Mouse (Mus musculus) liver, embryonic 13.5 days (tissue): Measurements from ENCODE around the gene Ube3b. TPM values are rescaled to one million over a fixed set of nuclear protein-coding genes. Genes with fewer than 3 reads are reported as not detected.
A peak's percentile ranks its signal among the peaks of the same experiment; 100 is the strongest.

Experiments
- ATAC-seq: fragments of 200-750 bp; cut with Nextera tagmentation; 2 replicates; pipeline ENCODE4 v1.8.0; 2017; ENCODE audit warnings: low read depth, mild to moderate bottlenecking, moderate number of reproducible peaks, moderate library complexity
- DNase-seq: peaks from one replicate; pipeline ENCODE4 v3.0.0; 2022
- H3K27ac ChIP-seq: fragments of 300-500 bp; sonication (generic); 2 replicates; pipeline ENCODE4 v1.5.1; 2015; ENCODE audit warnings: moderate library complexity, mild to moderate bottlenecking, inconsistent platforms
- H3K27me3 ChIP-seq: fragments of 300-500 bp; sonication (generic); 2 replicates; pipeline ENCODE4 v1.6.1; 2015; ENCODE audit warnings: mild to moderate bottlenecking, inconsistent platforms
- H3K36me3 ChIP-seq: fragments of 300-500 bp; sonication (generic); 2 replicates; pipeline ENCODE4 v1.6.1; 2015; ENCODE audit warnings: mild to moderate bottlenecking, inconsistent platforms
- H3K4me1 ChIP-seq: fragments of 300-500 bp; sonication (generic); replicated peaks from 2 replicates; pipeline ENCODE4 v1.6.1; 2015; ENCODE audit warnings: inconsistent platforms
- H3K4me2 ChIP-seq: fragments of 300-500 bp; sonication (generic); 2 replicates; pipeline ENCODE4 v1.6.1; 2015; ENCODE audit warnings: inconsistent platforms, mild to moderate bottlenecking, moderate library complexity
- H3K4me3 ChIP-seq: fragments of 300-500 bp; sonication (generic); replicated peaks from 2 replicates; pipeline ENCODE4 v1.5.1; 2015; ENCODE audit warnings: mild to moderate bottlenecking, inconsistent platforms
- H3K9ac ChIP-seq: fragments of 300-500 bp; sonication (generic); 2 replicates; pipeline ENCODE4 v1.6.1; 2015; ENCODE audit warnings: mild to moderate bottlenecking, inconsistent platforms
- H3K9me3 ChIP-seq: fragments of 300-500 bp; sonication (generic); replicated peaks from 2 replicates; pipeline ENCODE4 v1.6.1; 2016; ENCODE audit warnings: inconsistent platforms
- WGBS: fragments of 180-500 bp; shearing (Covaris S2); methylation state at CpG from one replicate; pipeline ENCODE4 v1.1.7; 2015; ENCODE audit not compliant: insufficient replicate concordance; 5-methylcytosine and 5-hydroxymethylcytosine counted together
- polyA plus RNA-seq: library from polyadenylated mRNA; unstranded; fragments of >200 nt; fragmentation: Nextera tagmentation; extraction: Ambion mirVana; gene quantifications from 2 replicates; pipeline ENCODE4 v1.2.1, GENCODE M21; 2015

Gene Ube3b
- polyA plus RNA-seq = 14.5 and 16.2 TPM in 2 replicates

DNA sequence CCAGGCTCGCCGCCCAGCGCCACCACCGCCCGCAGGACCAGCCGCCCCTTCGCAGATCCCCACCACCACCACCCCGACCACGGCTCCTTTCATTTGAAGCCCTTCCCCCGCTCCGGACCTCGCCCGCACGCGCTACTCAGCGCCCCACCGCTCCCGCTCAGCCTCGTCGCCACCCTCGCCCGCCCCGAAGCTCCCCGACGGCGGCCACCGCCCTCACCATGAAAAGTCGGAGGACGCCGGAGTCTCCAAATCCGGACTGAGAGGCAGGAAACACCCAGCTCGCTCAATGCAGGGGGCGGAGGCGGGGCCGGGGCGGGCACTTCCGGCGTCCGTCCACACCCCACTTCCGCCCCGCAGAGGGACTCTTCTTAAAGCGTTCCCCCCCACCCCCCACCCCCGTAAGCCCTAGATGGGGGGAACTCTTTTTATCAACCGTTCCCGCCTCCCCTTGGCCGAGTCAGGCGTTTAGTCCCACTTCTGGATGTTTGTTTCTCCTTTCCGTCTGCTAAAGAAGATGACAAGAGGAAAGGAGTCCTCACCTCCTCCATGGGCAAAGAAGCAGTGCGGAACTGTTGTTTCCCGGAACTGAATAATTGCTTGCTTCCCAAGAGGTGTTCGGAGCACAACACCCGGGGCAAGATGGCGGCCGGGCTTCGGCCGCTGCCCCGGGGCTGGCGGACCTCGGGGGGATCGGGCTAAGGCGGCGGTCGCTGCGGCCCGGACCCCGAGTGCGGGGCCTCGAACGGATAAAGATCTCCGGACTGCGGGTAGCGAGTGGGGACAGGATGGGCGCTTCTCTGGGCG is at the start of gene Ube3b, which contains the start of gene Kctd10:
Gene Ube3b, plus strand, starts transcription at position 399 of the 804 bp plus-strand sequence.
Gene Kctd10, minus strand, starts transcription at position 300 of the 804 bp plus-strand sequence.
- peak within 1 kb of the TSS; percentile 94 for H3K27ac ChIP-seq
- H3K4me1 ChIP-seq = peaks cover 61% of the 10 kb centered on the region
- peak within 1 kb of the TSS; percentile 80 for H3K4me3 ChIP-seq
- H3K4me2 ChIP-seq = peak within 1 kb of the TSS; percentile 97
- DNase-seq (peak; percentile 81), ATAC-seq (peak; percentile 95)
- no peaks in the 10 kb centered on the region for H3K9me3 ChIP-seq
- H3K27me3 ChIP-seq = no peaks in the 10 kb centered on the region
- under 1% methylated on average over 74 of the region's 74 CpGs for WGBS
- peaks cover 23% of the 10 kb centered on the region for H3K36me3 ChIP-seq
- peak within 1 kb of the TSS; percentile 92 for H3K9ac ChIP-seq

DNA sequence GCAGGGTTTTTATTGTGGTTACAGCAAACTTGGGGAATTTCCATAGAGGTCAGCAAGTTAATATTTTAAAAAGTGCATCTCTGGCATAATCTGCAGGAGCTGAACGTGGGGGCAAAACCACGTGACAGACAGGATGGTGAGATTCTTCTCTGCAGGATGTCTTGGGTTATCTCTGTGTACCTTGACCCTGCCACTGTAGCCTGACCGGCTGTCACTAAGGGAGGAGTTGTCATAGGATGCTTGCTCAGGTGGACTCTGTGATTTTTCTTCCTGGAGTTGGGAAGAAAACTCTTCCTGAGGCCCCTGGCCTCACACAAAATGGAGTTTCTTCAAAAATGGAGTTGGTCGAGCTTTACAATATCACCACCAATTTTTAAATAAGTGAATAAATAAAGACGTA is 37.4 kb upstream of the Ube3b start:
- WGBS = 39% methylated on average over 5 of the region's 5 CpGs
- H3K9me3 ChIP-seq = no peaks in the 10 kb centered on the region
- DNase-seq (no peak), ATAC-seq (no peak)
- H3K27me3 ChIP-seq = no peaks in the 10 kb centered on the region
- H3K27ac ChIP-seq = no peak overlapping the region
- H3K4me3 ChIP-seq = no peak overlapping the region
- H3K4me1 ChIP-seq = peaks cover 4% of the 10 kb centered on the region; the same call in 1 of the 2 replicates
- no peaks in the 10 kb centered on the region for H3K36me3 ChIP-seq
- H3K4me2 ChIP-seq = no peak overlapping the region
- H3K9ac ChIP-seq = no peak overlapping the region

DNA sequence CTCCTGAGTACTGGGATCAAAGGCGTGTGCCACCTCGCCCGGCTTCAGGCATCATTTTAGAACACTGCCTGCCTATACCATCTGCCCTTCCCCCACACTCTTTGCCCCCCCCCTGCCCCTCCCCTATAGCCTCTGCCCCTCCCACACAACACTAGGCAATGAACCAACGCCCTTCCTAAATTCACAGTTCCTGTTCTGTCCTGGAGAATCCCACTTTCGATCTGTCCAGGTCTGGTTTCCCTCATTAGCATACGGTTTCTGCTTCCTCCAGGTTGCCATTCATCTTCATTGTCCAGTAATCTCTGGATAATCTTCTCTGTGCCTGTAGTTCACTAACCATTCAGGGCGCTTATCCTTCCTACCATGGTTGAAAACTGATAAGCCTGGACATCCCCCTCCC is 36.8 kb upstream of the Ube3b start:
- no peak for DNase-seq
- no peak overlapping the region for H3K4me2 ChIP-seq
- H3K27me3 ChIP-seq = no peaks in the 10 kb centered on the region
- WGBS = 59% methylated on average over 7 of the region's 7 CpGs
- H3K36me3 ChIP-seq = no peaks in the 10 kb centered on the region
- H3K9me3 ChIP-seq = no peaks in the 10 kb centered on the region
- H3K27ac ChIP-seq = no peak overlapping the region
- no peak overlapping the region for H3K9ac ChIP-seq
- peaks cover 4% of the 10 kb centered on the region; the same call in 1 of the 2 replicates for H3K4me1 ChIP-seq
- no peak overlapping the region for H3K4me3 ChIP-seq
- no peak for ATAC-seq

DNA sequence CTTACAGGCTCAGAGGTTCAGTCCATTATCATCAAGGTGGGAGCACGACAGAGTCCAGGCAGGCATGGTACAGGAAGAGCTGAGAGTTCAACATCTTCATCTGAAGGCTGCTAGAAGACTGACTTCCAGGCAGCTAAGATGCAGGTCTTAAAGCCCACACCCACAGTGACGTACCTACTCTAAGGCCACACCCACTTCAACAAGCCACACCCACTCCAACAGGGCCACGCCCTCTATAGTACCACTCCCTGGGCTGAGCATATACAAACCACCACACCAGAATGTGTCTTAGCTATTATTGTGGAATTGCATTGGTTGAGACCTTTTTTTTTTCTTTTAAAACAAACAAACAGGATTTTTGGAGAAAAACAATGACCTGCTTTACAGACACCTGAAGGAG is 34.9 kb upstream of the Ube3b start:
- peaks cover 4% of the 10 kb centered on the region; the same call in 1 of the 2 replicates for H3K4me1 ChIP-seq
- ATAC-seq = peak; percentile 77
- no peak overlapping the region for H3K27ac ChIP-seq
- no peaks in the 10 kb centered on the region for H3K27me3 ChIP-seq
- no peak overlapping the region for H3K9ac ChIP-seq
- H3K4me2 ChIP-seq = no peak overlapping the region
- WGBS = 30% methylated on average over 3 of the region's 3 CpGs
- H3K36me3 ChIP-seq = no peaks in the 10 kb centered on the region
- no peak overlapping the region for H3K4me3 ChIP-seq
- peak; percentile 57 for DNase-seq
- H3K9me3 ChIP-seq = no peaks in the 10 kb centered on the region

DNA sequence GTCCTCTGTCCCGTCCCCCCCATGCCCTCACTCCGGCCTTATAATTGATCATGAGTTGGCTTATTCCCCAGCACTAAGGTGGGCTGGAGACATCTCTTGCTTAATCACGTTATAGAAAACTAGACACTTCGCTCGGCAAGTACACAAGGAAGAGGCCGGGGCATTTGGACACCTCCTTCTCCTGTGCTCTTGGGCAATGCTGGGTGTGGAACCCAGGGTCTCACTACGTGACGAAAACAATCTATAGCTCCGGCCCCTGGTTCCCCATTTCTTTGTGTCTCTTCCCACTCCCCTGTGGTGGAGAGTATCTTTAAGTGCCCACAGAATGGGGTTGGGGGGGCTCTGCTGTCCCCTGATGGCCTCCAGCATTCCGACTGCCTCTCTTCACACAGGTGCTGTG is 33.4 kb upstream of the Ube3b start:
- Histone ChIP-seq H3K4me2 (no peak overlapping the region), H3K9ac (no peak overlapping the region), H3K4me1 (peaks cover 4% of the 10 kb centered on the region; the same call in 1 of the 2 replicates), H3K4me3 (no peak overlapping the region), H3K27me3 (no peaks in the 10 kb centered on the region), H3K36me3 (no peaks in the 10 kb centered on the region), H3K9me3 (no peaks in the 10 kb centered on the region), H3K27ac (no peak overlapping the region)
- WGBS = 62% methylated on average over 10 of the region's 10 CpGs
- ATAC-seq (no peak), DNase-seq (no peak)

DNA sequence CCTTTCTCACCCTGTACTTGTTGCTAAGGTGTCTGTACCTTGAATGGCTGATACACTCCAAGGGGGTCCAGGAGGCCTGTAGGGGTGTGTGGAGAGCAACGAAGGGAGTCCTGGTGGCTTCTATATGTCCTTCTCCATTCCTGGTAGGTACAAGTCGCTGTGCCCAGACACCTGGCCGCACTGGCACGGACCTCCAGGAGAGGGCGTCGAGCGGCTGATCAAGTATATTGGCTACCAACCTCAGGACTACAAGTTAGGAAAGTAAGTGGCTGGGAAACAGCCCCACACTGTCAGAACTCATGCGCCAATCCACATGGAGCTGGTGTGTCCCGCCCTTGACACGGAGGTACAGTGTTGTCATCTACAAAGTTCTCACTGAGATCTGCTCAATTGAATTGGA is 28.9 kb upstream of the Ube3b start:
- Histone ChIP-seq H3K4me2 (no peak overlapping the region), H3K27ac (no peak overlapping the region)
- WGBS = 51% methylated on average over 10 of the region's 10 CpGs

DNA sequence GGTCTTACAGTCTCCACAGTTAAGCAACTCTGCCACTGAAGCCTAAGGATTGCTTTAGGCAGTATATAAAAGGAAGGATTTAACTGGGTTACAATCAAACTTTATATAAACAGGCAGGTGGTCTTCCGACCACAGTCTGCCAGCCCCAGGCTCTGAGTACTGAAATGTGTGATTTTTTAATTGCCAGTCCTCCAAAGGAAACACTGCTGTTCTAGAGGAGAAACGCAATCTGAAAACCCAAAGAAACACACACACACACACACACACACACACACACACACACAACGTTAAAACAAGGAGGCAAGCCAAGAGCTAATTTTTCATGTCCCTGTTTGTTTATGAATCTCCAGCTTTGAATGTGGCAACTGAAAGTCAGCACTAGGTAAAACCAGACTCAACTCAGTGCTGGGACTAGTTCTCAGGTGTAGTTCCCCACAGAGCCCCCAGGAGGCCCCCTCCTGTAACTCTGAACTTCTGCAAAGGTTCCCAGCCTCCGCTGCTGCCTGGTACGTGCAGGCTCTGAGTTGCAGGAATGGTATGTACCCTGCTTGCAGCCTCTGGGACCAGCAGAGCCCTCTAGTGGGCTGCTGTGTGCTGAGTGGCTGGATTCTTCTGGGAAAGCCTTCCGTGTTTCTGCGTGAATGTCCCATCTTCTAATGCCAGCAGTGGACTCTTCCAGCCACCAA is 24.0 kb upstream of the Ube3b start:
- Histone ChIP-seq H3K9ac (no peak overlapping the region), H3K27ac (no peak overlapping the region)
- peak; percentile 78 for ATAC-seq

More for the DNA sequence above, 28.9 kb upstream of the Ube3b start:
- no peak overlapping the region for H3K9ac ChIP-seq
- no peaks in the 10 kb centered on the region for H3K4me1 ChIP-seq
- no peaks in the 10 kb centered on the region for H3K27me3 ChIP-seq
- H3K4me3 ChIP-seq = no peak overlapping the region
- DNase-seq = no peak
- ATAC-seq = no peak
- no peaks in the 10 kb centered on the region for H3K9me3 ChIP-seq
- no peaks in the 10 kb centered on the region for H3K36me3 ChIP-seq

DNA sequence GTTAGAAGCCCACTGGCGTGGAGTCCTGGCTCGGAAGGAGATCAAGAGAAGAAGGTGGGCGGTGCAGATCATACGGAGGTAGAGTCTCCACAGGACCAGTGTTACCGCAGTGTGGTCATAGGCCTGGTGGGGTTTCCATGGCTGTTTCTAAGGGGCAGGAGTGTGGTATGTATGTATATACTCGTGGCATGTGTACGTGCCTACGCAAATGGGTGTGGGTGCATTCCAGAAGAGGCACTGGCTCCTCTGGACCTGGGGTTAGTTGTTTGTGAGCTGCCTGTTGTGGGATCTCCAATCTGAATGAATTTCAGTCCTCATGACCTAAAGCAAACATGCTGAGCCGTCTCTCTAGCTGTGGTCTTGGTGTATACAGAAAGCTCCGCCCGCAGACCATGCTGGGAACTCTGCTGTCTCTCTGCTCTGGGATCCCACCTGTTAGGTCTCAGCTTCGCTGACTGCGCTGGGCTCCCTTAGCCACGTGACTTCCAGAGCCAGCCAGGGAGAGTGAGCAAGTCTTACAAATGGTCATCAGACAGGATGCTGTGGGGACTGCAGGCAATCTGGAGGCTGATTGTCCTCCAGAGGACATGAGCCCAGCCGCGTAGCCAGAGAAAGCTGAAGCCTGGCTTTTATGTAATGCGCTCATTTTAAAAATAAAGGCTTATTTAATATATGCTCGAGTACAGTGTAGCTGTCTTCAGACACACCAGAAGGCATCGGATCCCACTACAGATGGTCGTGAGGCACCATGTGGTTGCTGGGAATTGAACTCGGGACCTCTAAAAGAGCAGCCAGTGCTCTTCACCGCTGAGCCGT is 23.3 kb upstream of the Ube3b start:
- no peak overlapping the region for H3K27ac ChIP-seq
- 0 out of 2 replicates have a peak, but pooled peaks cover 2% of the 10 kb centered on the region for H3K36me3 ChIP-seq
- no peak for DNase-seq

More for the DNA sequence above, 24.0 kb upstream of the Ube3b start:
- Histone ChIP-seq H3K4me3 (no peak overlapping the region), H3K9me3 (no peaks in the 10 kb centered on the region), H3K27me3 (no peaks in the 10 kb centered on the region), H3K4me2 (peak overlapping the region; percentile 39), H3K36me3 (no peaks in the 10 kb centered on the region), H3K4me1 (peaks cover 7% of the 10 kb centered on the region)
- WGBS = 21% methylated on average over 7 of the region's 7 CpGs
- peak; percentile 55 for DNase-seq

DNA sequence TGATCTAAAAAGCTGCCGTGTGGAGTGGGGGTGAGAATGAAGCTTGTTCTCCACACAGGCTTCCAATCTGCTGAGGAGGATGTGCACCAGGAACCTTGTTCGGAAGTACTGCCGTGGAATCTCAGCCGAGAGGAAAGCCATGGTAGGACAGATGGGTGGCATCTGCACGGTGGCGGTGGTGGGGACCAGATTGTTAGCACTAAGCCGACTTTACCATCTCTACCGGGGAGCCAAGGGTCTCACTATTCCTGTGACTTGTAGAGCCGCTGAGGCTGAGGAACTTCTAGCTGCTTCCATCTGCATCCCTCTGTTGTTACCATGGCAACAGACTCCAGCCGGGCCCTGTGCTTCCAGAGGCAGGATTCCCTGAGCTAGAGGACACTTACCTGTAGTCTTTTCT is 21.6 kb upstream of the Ube3b start:
- 78% methylated on average over 10 of the region's 10 CpGs for WGBS
- ATAC-seq = no peak
- H3K27ac ChIP-seq = no peak overlapping the region

More for the DNA sequence above, 23.3 kb upstream of the Ube3b start:
- peak; percentile 52 for ATAC-seq
- H3K4me2 ChIP-seq = peak overlapping the region; percentile 39
- 47% methylated on average over 23 of the region's 23 CpGs for WGBS
- H3K27me3 ChIP-seq = no peaks in the 10 kb centered on the region
- no peak overlapping the region for H3K4me3 ChIP-seq
- H3K4me1 ChIP-seq = peaks cover 7% of the 10 kb centered on the region
- H3K9ac ChIP-seq = no peak overlapping the region
- H3K9me3 ChIP-seq = no peaks in the 10 kb centered on the region

DNA sequence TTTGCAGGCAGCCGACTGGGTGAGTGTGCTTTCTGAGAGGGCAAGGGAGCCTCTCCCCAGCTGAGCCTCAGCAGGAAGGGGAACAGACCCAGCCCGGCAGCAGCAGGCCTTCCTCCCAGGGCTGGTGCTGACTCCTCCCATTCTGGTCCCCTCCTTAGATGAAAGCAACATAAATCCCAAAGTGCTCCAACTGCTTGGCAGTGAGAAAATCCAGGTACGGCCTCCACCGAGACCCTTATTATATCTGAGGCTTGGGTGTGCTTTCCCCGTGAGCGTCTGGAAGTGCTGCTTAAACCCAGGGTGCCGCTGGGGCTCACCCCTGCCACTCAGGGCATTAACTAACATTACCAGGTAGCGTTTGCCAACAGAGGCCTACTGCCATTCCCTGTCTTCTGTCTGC is 20.8 kb upstream of the Ube3b start:
- peaks cover 25% of the 10 kb centered on the region for H3K36me3 ChIP-seq
- H3K9ac ChIP-seq = no peak overlapping the region
- H3K9me3 ChIP-seq = no peaks in the 10 kb centered on the region
- no peak overlapping the region for H3K4me2 ChIP-seq
- DNase-seq (no peak), ATAC-seq (no peak)
- no peak overlapping the region for H3K27ac ChIP-seq
- H3K4me3 ChIP-seq = no peak overlapping the region
- 66% methylated on average over 8 of the region's 8 CpGs for WGBS
- H3K27me3 ChIP-seq = no peaks in the 10 kb centered on the region
- H3K4me1 ChIP-seq = peaks cover 7% of the 10 kb centered on the region

More for the DNA sequence above, 21.6 kb upstream of the Ube3b start:
- peaks cover 7% of the 10 kb centered on the region for H3K4me1 ChIP-seq
- H3K4me2 ChIP-seq = no peak overlapping the region
- no peak for DNase-seq
- peaks cover 19% of the 10 kb centered on the region for H3K36me3 ChIP-seq
- no peak overlapping the region for H3K4me3 ChIP-seq
- no peaks in the 10 kb centered on the region for H3K9me3 ChIP-seq
- H3K27me3 ChIP-seq = no peaks in the 10 kb centered on the region
- H3K9ac ChIP-seq = no peak overlapping the region; the same call in 1 of the 2 replicates

DNA sequence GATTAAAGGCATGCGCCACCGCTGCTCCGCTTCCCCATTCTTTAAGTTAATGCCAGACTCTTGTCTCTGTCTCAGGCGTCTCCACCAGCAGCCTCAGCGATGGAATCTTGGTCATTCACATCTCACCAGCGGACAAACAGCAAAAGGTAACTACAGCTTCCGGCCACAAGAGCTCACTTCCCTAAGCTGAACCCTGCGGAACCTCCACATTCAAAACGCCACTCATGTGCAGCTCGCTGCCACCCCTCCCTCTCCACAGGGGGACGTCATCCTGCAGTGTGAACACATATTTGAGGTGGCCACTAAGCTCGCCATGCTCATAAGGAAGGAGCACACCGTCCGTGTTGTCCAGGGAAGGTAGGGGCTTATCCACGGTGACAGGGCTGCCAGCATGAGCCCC is 19.4 kb upstream of the Ube3b start:
- no peak for DNase-seq
- no peak overlapping the region for H3K27ac ChIP-seq
- 66% methylated on average over 15 of the region's 15 CpGs for WGBS
- no peaks in the 10 kb centered on the region for H3K9me3 ChIP-seq
- no peaks in the 10 kb centered on the region for H3K27me3 ChIP-seq
- peaks cover 7% of the 10 kb centered on the region for H3K4me1 ChIP-seq
- H3K36me3 ChIP-seq = peaks cover 39% of the 10 kb centered on the region
- no peak for ATAC-seq
- H3K4me3 ChIP-seq = no peak overlapping the region
- no peak overlapping the region for H3K9ac ChIP-seq
- H3K4me2 ChIP-seq = no peak overlapping the region
